Mouse (Mus musculus) cerebellum, adult 2 months (tissue): ENCODE measurements at regions not wholly inside any gene's neighbourhood (a gene's known extent, or its start where the extent isn't known, plus 50 kb on each side); places are given as distances from the start of the nearest gene placed in this dataset.

Source experiments
- CTCF ChIP-seq: fragments of 200-500 bp; IDR thresholded peaks from 2 replicates; pipeline ENCODE4 v1.5.1; 2011; ENCODE audit warnings: low read depth, mild to moderate bottlenecking, control low read depth, low read length, moderate library complexity, borderline replicate concordance; ENCODE audit not compliant: insufficient read depth
- POLR2A ChIP-seq: fragments of 200-500 bp; IDR thresholded peaks from 2 replicates; pipeline ENCODE4 v1.6.1; 2011; ENCODE audit warnings: low read length, control low read depth, borderline replicate concordance; ENCODE audit not compliant: insufficient read depth

DNA sequence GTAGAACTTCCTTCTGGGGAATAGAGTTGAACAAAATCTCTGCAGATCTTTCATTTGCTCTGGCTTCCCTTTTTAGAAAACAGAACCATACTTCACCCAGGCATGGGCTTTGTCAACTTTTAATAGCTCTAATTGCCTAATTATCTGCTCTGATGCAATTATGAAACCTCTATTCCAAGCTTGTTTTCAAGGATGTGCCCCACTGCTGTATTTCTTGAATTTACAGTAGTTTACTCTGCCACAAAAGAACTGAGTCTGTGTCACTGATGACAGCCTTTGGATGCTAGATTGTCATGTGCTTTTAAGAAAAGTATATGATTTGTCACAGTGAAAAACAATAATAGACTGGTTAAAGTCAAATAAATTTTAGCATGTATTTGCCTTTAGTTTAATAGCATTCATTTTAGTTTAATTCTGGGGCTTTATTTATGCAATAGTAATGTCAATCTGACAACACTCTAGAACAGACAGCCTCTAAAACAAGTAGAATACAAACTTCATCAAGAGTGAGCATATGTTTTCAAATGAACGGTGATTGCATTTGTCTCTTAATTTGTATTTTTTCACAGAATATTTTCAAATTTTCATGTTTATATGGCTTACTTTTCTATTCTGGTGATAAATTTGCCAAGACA is 964.1 kb upstream of the Nudt12 start:
- TF ChIP-seq POLR2A (no peak), CTCF (no peak)
